Mouse (Mus musculus) granulocyte monocyte progenitor cell, adult 5-6 weeks (primary cell): ENCODE measurements around the gene Gnaq. TPM values are rescaled to one million over a fixed set of nuclear protein-coding genes. Genes with fewer than 3 reads are reported as not detected.

Source experiments
- ATAC-seq: replicated peaks from 2 replicates; pipeline ENCODE4 v1.8.0; 2016; ENCODE audit warnings: mild to moderate bottlenecking, moderate TSS enrichment, inconsistent platforms; ENCODE audit not compliant: poor library complexity, severe bottlenecking
- total RNA-seq, 2 experiments: library from RNA; stranded (forward) in 1 of 2; stranded (reverse) in 1 of 2; fragments of 200-712, 200-1000 nt in 1 of 2; fragments of >200 nt in 1 of 2; fragmentation: Nextera tagmentation in 1 of 2; gene quantifications; 2 replicates each; pipeline ENCODE4 v1.2.3; 2014 to 2017

Gene Gnaq
- total RNA-seq, 2 experiments from 2014 or later, result 12.3 to 21.2 TPM

DNA sequence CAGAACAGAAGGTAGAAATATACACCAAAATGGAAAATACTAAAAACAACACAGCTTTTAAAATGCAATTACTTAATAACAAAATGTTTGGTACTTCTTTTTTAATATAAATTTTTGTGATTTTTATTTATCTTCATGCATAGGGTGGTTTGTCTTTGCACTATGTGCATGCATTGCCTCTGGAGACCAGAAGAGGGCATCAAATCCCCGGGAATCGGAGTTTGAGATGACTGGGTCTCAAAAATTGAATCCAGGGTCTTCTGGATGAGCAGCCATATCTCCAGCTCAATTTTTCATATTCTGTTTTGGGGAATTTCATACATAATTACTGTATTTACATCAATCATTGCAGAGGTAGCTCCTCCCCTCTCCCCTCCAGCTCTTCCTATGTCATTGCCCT is 210.1 kb downstream of the Gnaq start:
- ATAC-seq, result no peak

DNA sequence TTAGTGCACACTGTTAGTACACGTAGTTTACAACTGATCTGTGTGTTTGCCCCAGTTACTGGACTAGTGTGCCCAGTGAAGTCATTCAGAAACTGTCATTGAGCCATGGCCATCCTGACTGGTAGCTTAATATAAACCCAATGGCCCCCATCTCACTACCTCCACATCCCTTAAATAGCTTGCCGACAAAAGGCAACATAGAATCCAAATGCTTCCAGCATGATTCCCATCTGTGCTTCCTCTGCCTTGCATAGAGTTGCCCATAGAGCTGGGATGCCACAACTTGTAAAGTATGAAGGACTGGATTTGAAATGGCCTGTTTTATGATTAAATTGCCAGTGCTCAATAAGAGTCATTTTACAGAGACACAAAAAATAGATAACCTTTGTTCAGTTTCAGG is 212.9 kb downstream of the Gnaq start:
- ATAC-seq, result no peak

DNA sequence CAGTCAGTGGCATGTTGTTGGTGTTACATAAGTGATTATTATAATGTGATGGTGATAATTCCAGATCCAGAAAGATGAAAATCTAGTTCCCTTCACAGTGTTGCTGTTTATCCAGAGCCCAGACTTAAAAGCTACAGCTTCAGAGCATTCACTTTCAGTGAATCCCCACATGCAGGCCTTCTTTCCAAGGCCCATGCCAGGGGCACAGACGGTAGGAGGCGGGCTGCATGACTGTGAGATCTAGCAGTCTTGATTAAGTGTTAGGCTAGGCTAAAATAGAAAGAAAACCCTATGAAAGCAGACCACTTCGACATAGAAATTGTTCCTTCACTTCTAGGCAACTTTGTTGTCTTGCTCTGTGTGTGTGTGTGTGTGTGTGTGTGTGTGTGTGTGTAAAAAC is 214.4 kb downstream of the Gnaq start:
- ATAC-seq, result no peak

DNA sequence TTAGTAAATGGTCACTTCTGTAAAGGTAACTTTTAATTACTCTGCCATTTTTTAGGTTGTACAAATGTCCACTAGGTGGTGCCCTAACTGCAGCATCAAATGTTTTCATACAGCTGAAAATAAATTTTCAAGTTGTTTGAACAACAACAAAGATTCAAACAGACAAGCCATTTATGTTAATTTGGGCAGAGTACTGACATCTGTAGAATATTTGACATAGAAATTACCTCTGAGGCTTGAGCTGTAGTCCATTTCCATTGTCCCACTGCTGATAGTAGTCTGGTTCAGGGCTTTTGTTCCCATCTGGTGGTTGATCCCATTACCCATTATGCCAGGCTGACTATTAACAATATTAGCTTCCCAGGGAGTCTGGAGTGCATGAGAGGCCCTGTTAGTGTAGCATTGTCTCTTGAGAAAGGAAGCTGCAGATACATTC is 221.1 kb downstream of the Gnaq start:
- 0 out of 2 replicates have a peak, but pooled peaks have one; percentile 35 for ATAC-seq

DNA sequence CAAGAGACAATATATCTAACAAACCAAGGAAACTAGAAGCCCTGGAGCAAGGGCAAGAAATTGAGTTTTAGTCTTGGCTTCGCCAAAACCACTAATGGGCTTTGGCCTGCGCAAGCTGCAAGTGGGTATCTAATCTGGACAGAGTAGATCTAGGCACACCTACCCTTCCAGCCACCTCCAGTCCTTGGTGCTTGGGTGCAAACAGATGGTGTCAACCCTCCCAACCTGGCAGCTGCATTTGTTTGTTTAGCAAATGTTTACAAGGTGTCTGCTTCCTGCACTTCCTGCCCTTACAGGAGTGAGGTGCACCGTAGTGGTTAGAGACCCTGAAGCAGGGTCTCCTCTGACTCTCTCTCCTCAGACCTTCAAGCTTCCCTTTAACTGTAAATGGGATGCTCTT is 225.5 kb downstream of the Gnaq start:
- no peak for ATAC-seq

GRCm38 (mm10) chr19:16358905-16359304 is 226.3 kb downstream of the Gnaq start:
- ATAC-seq, result no peak

- no peak for ATAC-seq
These were observed 233.9 kb downstream of the Gnaq start for GRCm38 (mm10) chr19:16366465-16367063.

- ATAC-seq, result peak; percentile 26; the same call in 1 of the 2 replicates
These were observed 234.6 kb downstream of the Gnaq start for GRCm38 (mm10) chr19:16367218-16367617.

GRCm38 (mm10) chr19:16371680-16372079 is 239.0 kb downstream of the Gnaq start:
- peak; percentile 67 for ATAC-seq

GRCm38 (mm10) chr19:16372752-16373486 is 240.3 kb downstream of the Gnaq start:
- peak; percentile 92 for ATAC-seq

- ATAC-seq, result no peak
These were observed 243.2 kb downstream of the Gnaq start for GRCm38 (mm10) chr19:16375881-16376280.

GRCm38 (mm10) chr19:16378565-16378964 is 245.9 kb downstream of the Gnaq start:
- ATAC-seq, result no peak

GRCm38 (mm10) chr19:16379687-16380086 is 247.1 kb downstream of the Gnaq start:
- no peak for ATAC-seq

DNA sequence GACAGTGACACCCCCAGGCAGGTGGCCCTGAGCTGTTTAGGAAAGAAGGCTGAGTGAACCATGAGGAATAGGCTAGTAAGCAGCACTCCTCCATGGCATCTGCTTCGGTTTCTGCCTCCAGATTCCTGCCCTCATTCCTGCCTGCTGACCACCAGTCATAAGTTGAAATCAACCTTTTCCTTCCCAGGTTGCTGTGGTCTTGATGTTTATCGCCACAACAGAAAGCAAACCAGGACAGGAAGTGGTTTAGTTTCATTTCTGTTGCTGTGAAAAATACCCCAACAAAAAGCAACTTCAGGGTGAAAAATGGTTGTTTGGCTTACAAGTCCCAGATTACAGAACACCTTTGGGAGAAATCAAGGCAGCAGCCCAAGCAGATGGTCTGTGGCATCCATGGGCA is 249.8 kb downstream of the Gnaq start:
- ATAC-seq, result peak; percentile 61

DNA sequence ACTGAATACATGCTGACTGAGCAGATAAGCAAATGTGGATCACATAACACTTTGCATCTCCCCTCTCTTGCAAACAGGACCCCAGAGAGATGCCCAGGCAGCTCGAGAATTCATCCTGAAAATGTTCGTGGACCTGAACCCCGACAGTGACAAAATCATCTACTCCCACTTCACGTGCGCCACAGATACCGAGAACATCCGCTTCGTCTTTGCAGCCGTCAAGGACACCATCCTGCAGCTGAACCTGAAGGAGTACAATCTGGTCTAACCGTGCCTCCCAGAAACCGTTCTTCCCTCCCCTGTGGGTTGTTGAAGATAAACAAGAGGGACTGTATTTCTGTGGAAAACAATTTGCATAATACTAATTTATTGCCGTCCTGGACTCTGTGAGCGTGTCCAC is 250.5 kb downstream of the Gnaq start:
- no peak for ATAC-seq

DNA sequence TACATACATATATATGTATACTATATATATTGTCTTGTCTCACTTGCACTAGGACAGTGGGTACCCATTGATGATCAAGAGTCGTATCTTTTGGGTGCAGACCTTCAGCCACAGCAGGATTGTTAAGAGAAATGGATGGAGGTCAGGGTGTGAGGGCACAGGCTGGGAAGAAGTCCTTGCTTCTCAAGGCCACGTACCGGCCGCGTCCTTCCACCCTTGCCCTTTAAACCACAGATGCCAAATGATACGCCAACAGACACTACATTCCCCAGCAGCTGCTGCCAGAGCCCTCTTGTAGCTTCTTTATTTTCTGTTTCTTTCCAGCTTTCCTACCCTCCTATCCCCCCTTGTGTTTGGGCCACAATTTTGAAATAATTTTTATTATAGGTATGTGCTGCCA is 251.5 kb downstream of the Gnaq start:
- no peak for ATAC-seq

DNA sequence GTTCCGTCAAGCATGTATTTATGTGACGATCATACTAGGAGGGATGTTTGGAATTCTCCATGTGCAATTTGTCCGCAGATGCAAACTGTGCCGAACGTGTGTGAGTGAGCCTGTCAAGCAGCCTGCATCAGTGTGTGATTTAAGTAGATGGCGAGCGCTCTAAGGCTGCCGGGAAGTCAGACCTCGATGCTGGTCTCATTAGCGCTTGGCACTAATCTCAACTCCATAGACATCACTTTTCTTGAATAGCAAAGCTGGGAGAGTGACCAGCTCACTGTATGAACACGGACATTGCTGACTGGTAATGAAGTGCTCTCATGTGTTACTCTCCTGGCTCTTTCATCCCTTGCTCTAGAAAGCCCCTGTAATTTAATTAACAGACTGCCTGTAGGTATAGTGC is 252.3 kb downstream of the Gnaq start:
- no peak for ATAC-seq

DNA sequence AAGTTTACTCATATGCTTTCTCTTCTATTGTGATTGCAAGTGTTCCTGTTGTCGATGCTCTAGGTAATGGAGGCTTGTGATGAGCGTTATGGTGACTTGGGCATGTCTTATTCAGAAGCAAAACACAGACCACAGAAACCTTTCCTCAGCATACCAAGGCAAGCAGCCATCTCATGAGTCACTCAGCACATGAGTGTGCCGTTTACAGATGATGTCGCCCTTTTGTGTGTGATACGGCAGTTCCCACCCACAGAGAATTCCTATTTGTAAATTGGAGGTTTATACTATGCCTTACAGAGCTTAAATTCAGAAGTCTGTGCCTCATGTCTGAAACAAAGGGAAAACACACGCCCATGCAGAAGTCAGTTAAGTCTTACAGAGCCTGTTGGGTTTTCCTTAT is 253.9 kb downstream of the Gnaq start:
- no peak for ATAC-seq

- no peak for ATAC-seq
These were observed 257.7 kb downstream of the Gnaq start for GRCm38 (mm10) chr19:16390192-16390795.

DNA sequence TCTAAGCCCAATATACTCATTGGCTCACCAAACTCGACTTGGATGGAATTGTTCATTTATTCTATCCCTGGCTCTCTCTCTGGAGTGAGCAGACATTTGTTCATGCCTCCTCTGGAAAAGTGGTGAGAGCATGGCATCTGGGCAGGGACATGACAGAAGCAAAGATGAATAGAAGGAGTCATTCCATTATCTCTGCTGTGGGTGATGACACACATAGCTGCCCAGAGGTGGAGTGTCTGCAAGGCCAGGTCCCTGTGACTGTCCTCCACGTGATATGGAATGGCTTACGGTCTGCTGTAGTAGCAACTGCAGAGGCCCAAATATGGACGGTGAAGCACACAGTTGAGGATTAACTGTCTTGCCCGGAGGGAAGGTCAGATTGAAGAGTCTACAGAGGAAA is 261.8 kb downstream of the Gnaq start:
- ATAC-seq, result no peak

DNA sequence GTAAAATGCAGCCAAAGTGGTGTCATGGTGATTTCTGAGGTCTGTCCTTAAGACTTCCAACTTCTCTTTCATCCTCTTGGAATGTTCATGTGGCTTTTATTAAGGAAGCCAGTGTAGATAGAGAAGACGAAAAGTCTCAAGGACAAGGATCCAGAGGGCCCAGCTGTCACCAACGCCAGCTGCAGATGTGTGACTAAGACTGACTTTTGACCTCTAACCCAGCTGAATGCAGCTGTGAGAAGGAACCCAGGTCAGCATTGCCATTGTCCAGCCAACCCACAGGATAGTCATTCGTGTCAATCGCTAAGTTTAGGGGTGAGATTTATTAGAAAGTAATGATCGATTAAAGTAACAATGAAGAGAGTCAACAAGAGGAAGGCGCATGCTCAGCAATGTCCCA is 270.5 kb downstream of the Gnaq start:
- no peak for ATAC-seq

- peak; percentile 91 for ATAC-seq
These were observed 275.1 kb downstream of the Gnaq start for GRCm38 (mm10) chr19:16407727-16408126.
